Mouse (Mus musculus) stomach, postnatal 0 days (tissue): ENCODE measurements around the gene Bloc1s1. TPM values are rescaled to one million over a fixed set of nuclear protein-coding genes. Genes with fewer than 3 reads are reported as not detected.

Source experiments
- ATAC-seq: fragments of 200-750 bp; cut with Nextera tagmentation; 2 replicates; pipeline ENCODE4 v1.8.0; 2017; ENCODE audit not compliant: low FRiP score, low TSS enrichment
- DNase-seq: peaks from one replicate; pipeline ENCODE4 v3.0.0-alpha.2; 2016; ENCODE audit warnings: low spot score
- H3K27ac ChIP-seq: fragments of 300-500 bp; sonication (generic); replicated peaks from 2 replicates; pipeline ENCODE4 v1.5.1; 2014; ENCODE audit warnings: mild to moderate bottlenecking, control low read depth
- H3K27me3 ChIP-seq: fragments of 300-500 bp; sonication (generic); 2 replicates; pipeline ENCODE4 v1.6.1; 2014; ENCODE audit warnings: low read length; ENCODE audit not compliant: control insufficient read depth, insufficient read depth
- H3K36me3 ChIP-seq: fragments of 300-500 bp; sonication (generic); 2 replicates; pipeline ENCODE4 v1.6.1; 2014; ENCODE audit warnings: low read length, mixed read lengths; ENCODE audit not compliant: control insufficient read depth, insufficient read depth
- H3K4me1 ChIP-seq: fragments of 300-500 bp; sonication (generic); replicated peaks from 2 replicates; pipeline ENCODE4 v1.6.1; 2014; ENCODE audit warnings: antibody characterized with exemption; ENCODE audit not compliant: control insufficient read depth, insufficient read depth
- H3K4me2 ChIP-seq: fragments of 300-500 bp; sonication (generic); replicated peaks from 2 replicates; pipeline ENCODE4 v1.6.1; 2014; ENCODE audit warnings: low read depth, mild to moderate bottlenecking, control low read depth, moderate library complexity
- H3K4me3 ChIP-seq: fragments of 300-500 bp; sonication (generic); 2 replicates; pipeline ENCODE4 v1.5.1; 2014; ENCODE audit warnings: low read depth, low read length, control low read depth
- H3K9ac ChIP-seq: fragments of 300-500 bp; sonication (generic); 2 replicates; pipeline ENCODE4 v1.6.1; 2014; ENCODE audit warnings: mild to moderate bottlenecking, low read length, control low read depth, mixed read lengths
- H3K9me3 ChIP-seq: fragments of 300-500 bp; sonication (generic); 2 replicates; pipeline ENCODE4 v1.6.1; 2016; ENCODE audit warnings: low read length; ENCODE audit not compliant: control insufficient read depth
- CTCF ChIP-seq: IDR thresholded peaks from 2 replicates; pipeline ENCODE4 v1.5.1; 2016; ENCODE audit warnings: antibody characterized with exemption, low read depth, mild to moderate bottlenecking, moderate library complexity
- EP300 ChIP-seq: optimal IDR thresholded peaks from 2 replicates; pipeline ENCODE3; 2016; ENCODE audit warnings: antibody characterized with exemption
- WGBS: fragments of 180-500 bp; shearing (Covaris S2); extraction: QIAGEN DNeasy Blood & Tissue Kit; methylation state at CpG from one replicate; pipeline ENCODE4 v1.1.7; 2014; 5-methylcytosine and 5-hydroxymethylcytosine counted together
- polyA plus RNA-seq: library from polyadenylated mRNA; unstranded; fragments of >200 nt; fragmentation: Nextera tagmentation; extraction: Ambion mirVana; gene quantifications from 2 replicates; pipeline ENCODE4 v1.2.1, GENCODE M21; 2015

Gene Bloc1s1
- polyA plus RNA-seq, 1 experiment from 2014 or later: 198 TPM

- WGBS: 79% methylated on average over 1 of the region's 1 CpGs
- H3K27me3 ChIP-seq: no peaks in the 10 kb centered on the region
Observed at GRCm38 (mm10) chr10:128901409-128901808, 22.4 kb downstream of the Bloc1s1 start.

GRCm38 (mm10) chr10:128900698-128901097, 23.1 kb downstream of the Bloc1s1 start, which contains the start of gene Cd63:
Gene Cd63 (plus strand): TSS chr10:128900989.
- Histone ChIP-seq H3K4me1 (no peaks in the 10 kb centered on the region), H3K4me2 (no peak within 1 kb of the TSS), H3K36me3 (no peaks in the 10 kb centered on the region), H3K27me3 (no peaks in the 10 kb centered on the region), H3K9me3 (no peaks in the 10 kb centered on the region), H3K9ac (no peak within 1 kb of the TSS), H3K4me3 (no peak within 1 kb of the TSS), H3K27ac (no peak within 1 kb of the TSS)
- DNase-seq (peak; percentile 21), ATAC-seq (peak; percentile 88)
- WGBS: 53% methylated on average over 3 of the region's 3 CpGs
- TF ChIP-seq EP300 (no peak), CTCF (no peak)

More at GRCm38 (mm10) chr10:128901409-128901808, 22.4 kb downstream of the Bloc1s1 start:
- Histone ChIP-seq H3K4me1 (no peaks in the 10 kb centered on the region), H3K27ac (no peak overlapping the region), H3K4me2 (no peak overlapping the region), H3K9me3 (no peaks in the 10 kb centered on the region), H3K36me3 (no peaks in the 10 kb centered on the region), H3K4me3 (no peak overlapping the region), H3K9ac (no peak overlapping the region)
- no peak for TF ChIP-seq CTCF
- TF ChIP-seq EP300: no peak
- no peak for ATAC-seq
- DNase-seq: no peak

GRCm38 (mm10) chr10:128899759-128900490, 23.9 kb downstream of the Bloc1s1 start:
- TF ChIP-seq CTCF: no peak
- TF ChIP-seq EP300: no peak

GRCm38 (mm10) chr10:128897501-128897900, 26.3 kb downstream of the Bloc1s1 start:
- WGBS: 5% methylated on average over 1 of the region's 1 CpGs
- no peak overlapping the region for H3K27ac ChIP-seq
- TF ChIP-seq CTCF: no peak
- no peak for TF ChIP-seq EP300

More at GRCm38 (mm10) chr10:128899759-128900490, 23.9 kb downstream of the Bloc1s1 start:
- H3K9ac ChIP-seq: no peak overlapping the region
- ATAC-seq: no peak
- H3K36me3 ChIP-seq: no peaks in the 10 kb centered on the region
- H3K4me3 ChIP-seq: no peak overlapping the region
- no peak for DNase-seq
- no peaks in the 10 kb centered on the region for H3K27me3 ChIP-seq
- H3K27ac ChIP-seq: no peak overlapping the region
- H3K4me1 ChIP-seq: no peaks in the 10 kb centered on the region
- no peak overlapping the region for H3K4me2 ChIP-seq
- no peaks in the 10 kb centered on the region for H3K9me3 ChIP-seq
- WGBS: 72% methylated on average over 6 of the region's 6 CpGs

GRCm38 (mm10) chr10:128896807-128897206, 27.0 kb downstream of the Bloc1s1 start:
- DNase-seq: no peak
- H3K4me3 ChIP-seq: no peak overlapping the region
- H3K4me2 ChIP-seq: no peak overlapping the region
- 45% methylated on average over 1 of the region's 1 CpGs for WGBS
- no peaks in the 10 kb centered on the region for H3K4me1 ChIP-seq
- TF ChIP-seq EP300 (no peak), CTCF (no peak)
- no peak for ATAC-seq
- H3K36me3 ChIP-seq: no peaks in the 10 kb centered on the region
- H3K27me3 ChIP-seq: no peaks in the 10 kb centered on the region
- no peaks in the 10 kb centered on the region for H3K9me3 ChIP-seq
- H3K9ac ChIP-seq: no peak overlapping the region
- H3K27ac ChIP-seq: no peak overlapping the region

More at GRCm38 (mm10) chr10:128897501-128897900, 26.3 kb downstream of the Bloc1s1 start:
- ATAC-seq: no peak
- Histone ChIP-seq H3K9me3 (no peaks in the 10 kb centered on the region), H3K27me3 (no peaks in the 10 kb centered on the region), H3K4me3 (no peak overlapping the region), H3K36me3 (no peaks in the 10 kb centered on the region), H3K9ac (no peak overlapping the region), H3K4me1 (no peaks in the 10 kb centered on the region), H3K4me2 (no peak overlapping the region)
- no peak for DNase-seq

- TF ChIP-seq EP300 (no peak), CTCF (no peak)
- Histone ChIP-seq H3K27ac (no peak overlapping the region), H3K27me3 (no peaks in the 10 kb centered on the region), H3K9me3 (no peaks in the 10 kb centered on the region), H3K4me1 (no peaks in the 10 kb centered on the region), H3K4me2 (peak overlapping the region; percentile 2; the same call in 1 of the 2 replicates), H3K9ac (no peak overlapping the region), H3K4me3 (no peak overlapping the region), H3K36me3 (no peaks in the 10 kb centered on the region)
- 0 out of 2 replicates have a peak, but pooled peaks have one; percentile 5 for ATAC-seq
- DNase-seq: peak; percentile 24
- WGBS: 10% methylated on average over 17 of the region's 17 CpGs
Observed at GRCm38 (mm10) chr10:128895952-128896693, 27.7 kb downstream of the Bloc1s1 start.
